Mouse (Mus musculus) heart, postnatal 0 days (tissue): ENCODE results near the gene Phc2. TPM values are rescaled to one million over a fixed set of nuclear protein-coding genes. Genes with fewer than 3 reads are reported as not detected.

Experiments used
- ATAC-seq: fragments of 200-750 bp; cut with Nextera tagmentation; 2 replicates; pipeline ENCODE4 v1.8.0; 2017; ENCODE audit warnings: low read depth, moderate number of reproducible peaks, moderate library complexity; ENCODE audit not compliant: insufficient read depth
- DNase-seq: peaks from one replicate; pipeline ENCODE4 v3.0.0-alpha.2; 2016; ENCODE audit warnings: low spot score
- H3K27ac ChIP-seq: fragments of 300-500 bp; sonication (generic); 2 replicates; pipeline ENCODE4 v1.5.1; 2014; ENCODE audit warnings: low read depth, mild to moderate bottlenecking
- H3K27me3 ChIP-seq: fragments of 300-500 bp; sonication (generic); 2 replicates; pipeline ENCODE4 v1.6.1; 2014; ENCODE audit warnings: low read length, mixed read lengths; ENCODE audit not compliant: control insufficient read depth, insufficient read depth
- H3K36me3 ChIP-seq: fragments of 300-500 bp; sonication (generic); replicated peaks from 2 replicates; pipeline ENCODE4 v1.6.1; 2014; ENCODE audit warnings: low read length, mixed read lengths; ENCODE audit not compliant: control insufficient read depth, insufficient read depth
- H3K4me1 ChIP-seq: fragments of 300-500 bp; sonication (generic); 2 replicates; pipeline ENCODE4 v1.6.1; 2014; ENCODE audit warnings: antibody characterized with exemption; ENCODE audit not compliant: control insufficient read depth, insufficient read depth
- H3K4me2 ChIP-seq: fragments of 300-500 bp; sonication (generic); 2 replicates; pipeline ENCODE4 v1.6.1; 2014; ENCODE audit warnings: low read depth, mild to moderate bottlenecking, low read length, moderate library complexity
- H3K4me3 ChIP-seq: fragments of 300-500 bp; sonication (generic); 2 replicates; pipeline ENCODE4 v1.5.1; 2014; ENCODE audit warnings: low read depth, low read length
- H3K9ac ChIP-seq: fragments of 300-500 bp; sonication (generic); replicated peaks from 2 replicates; pipeline ENCODE4 v1.6.1; 2014; ENCODE audit warnings: low read depth, low read length, mixed read lengths
- H3K9me3 ChIP-seq: fragments of 300-500 bp; sonication (generic); replicated peaks from 2 replicates; pipeline ENCODE4 v1.6.1; 2016; ENCODE audit warnings: low read length; ENCODE audit not compliant: control insufficient read depth
- CTCF ChIP-seq: IDR thresholded peaks from 2 replicates; pipeline ENCODE4 v1.5.1; 2016; ENCODE audit warnings: antibody characterized with exemption, control low read depth, low read depth
- EP300 ChIP-seq: IDR thresholded peaks from 2 replicates; pipeline ENCODE4 v1.6.1; 2016; ENCODE audit warnings: antibody characterized with exemption, low read depth
- WGBS: fragments of 180-500 bp; shearing (Covaris S2); extraction: QIAGEN DNeasy Blood & Tissue Kit; methylation state at CpG from one replicate; pipeline ENCODE4 v1.1.7; 2014; 5-methylcytosine and 5-hydroxymethylcytosine counted together
- polyA plus RNA-seq: library from polyadenylated mRNA; unstranded; fragments of >200 nt; fragmentation: Nextera tagmentation; extraction: Ambion mirVana; gene quantifications from 2 replicates; pipeline ENCODE4 v1.2.1, GENCODE M21; 2015
- total RNA-seq: library from RNA; depleted of rRNA; stranded (reverse); fragments of >200 nt; gene quantifications from 2 replicates; pipeline ENCODE4 v1.2.3, GENCODE M21; 2014; ENCODE audit warnings: low replicate concordance

Phc2 gene
- total and polyA plus RNA-seq, 2 experiments from 2014 or later = 22.0 to 47.7 TPM

- Histone ChIP-seq H3K4me3 (peak overlapping the region; percentile 92), H3K27me3 (no peaks in the 10 kb centered on the region), H3K4me1 (peaks cover 56% of the 10 kb centered on the region), H3K4me2 (peak overlapping the region; percentile 76), H3K9me3 (no peaks in the 10 kb centered on the region), H3K36me3 (0 out of 2 replicates have a peak, but pooled peaks cover 8% of the 10 kb centered on the region), H3K9ac (no peak overlapping the region), H3K27ac (peak overlapping the region; percentile 97)
- DNase-seq = no peak
- 33% methylated on average over 6 of the region's 6 CpGs for WGBS
- no peak for ATAC-seq
- TF ChIP-seq CTCF = no peak
- no peak for TF ChIP-seq EP300
These were observed 75.8 kb downstream of the Phc2 start for GRCm38 (mm10) chr4:128730271-128730670.

DNA sequence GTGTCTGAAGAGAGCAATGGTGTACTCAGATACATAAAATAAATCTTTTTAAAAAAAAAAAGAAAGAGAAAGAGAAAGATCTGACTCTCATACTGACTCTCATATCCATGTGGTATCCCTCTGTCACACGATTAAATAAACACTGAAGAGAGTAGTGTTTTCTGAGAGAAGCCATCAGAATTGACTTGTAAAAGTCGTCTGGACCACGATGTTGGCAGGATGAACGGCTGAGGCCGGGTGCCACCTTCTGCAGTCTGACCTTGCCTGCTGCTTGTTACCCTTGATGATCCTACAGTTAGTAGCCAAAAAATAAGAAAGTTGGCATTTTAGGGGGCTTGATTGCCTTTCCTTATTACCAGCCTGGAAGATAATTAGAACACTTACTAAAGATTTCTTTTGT lies 78.3 kb downstream of the Phc2 start:
- ATAC-seq = no peak

DNA sequence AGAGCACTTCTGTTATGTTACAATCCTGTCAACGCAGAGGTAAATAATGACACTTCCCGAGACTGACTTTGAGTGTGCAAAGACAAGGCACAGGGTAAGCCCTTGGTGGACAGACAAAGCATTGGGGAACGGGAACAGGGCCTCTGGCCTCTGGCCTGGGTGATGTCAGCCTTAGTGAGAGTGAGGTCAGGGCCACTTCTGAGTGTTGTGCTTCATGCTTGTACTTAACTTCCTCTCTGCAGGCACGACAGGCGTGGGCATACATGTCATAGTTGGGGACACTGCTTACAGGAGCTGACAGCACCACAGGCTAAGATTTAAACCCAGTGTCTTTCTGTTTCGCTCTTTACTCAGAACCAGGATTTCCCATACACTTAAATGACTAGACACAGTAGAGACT lies 79.0 kb downstream of the Phc2 start:
- 17% methylated on average over 6 of the region's 6 CpGs for WGBS
- no peak overlapping the region for H3K9ac ChIP-seq
- TF ChIP-seq EP300 (no peak), CTCF (no peak)
- H3K4me2 ChIP-seq = 0 out of 2 replicates have a peak overlapping the region, but pooled peaks have one; percentile 39
- no peak overlapping the region for H3K4me3 ChIP-seq
- H3K36me3 ChIP-seq = 0 out of 2 replicates have a peak, but pooled peaks cover 8% of the 10 kb centered on the region
- peak; percentile 10; the same call in 1 of the 2 replicates for ATAC-seq
- peak overlapping the region; percentile 92 for H3K27ac ChIP-seq
- DNase-seq = no peak
- no peaks in the 10 kb centered on the region for H3K9me3 ChIP-seq
- no peaks in the 10 kb centered on the region for H3K27me3 ChIP-seq
- H3K4me1 ChIP-seq = peaks cover 81% of the 10 kb centered on the region

More for the DNA sequence above, 78.3 kb downstream of the Phc2 start:
- Histone ChIP-seq H3K27ac (peak overlapping the region; percentile 92), H3K27me3 (no peaks in the 10 kb centered on the region), H3K9me3 (no peaks in the 10 kb centered on the region), H3K9ac (no peak overlapping the region), H3K36me3 (0 out of 2 replicates have a peak, but pooled peaks cover 8% of the 10 kb centered on the region), H3K4me2 (no peak overlapping the region), H3K4me1 (peaks cover 79% of the 10 kb centered on the region), H3K4me3 (no peak overlapping the region)
- 18% methylated on average over 5 of the region's 5 CpGs for WGBS
- TF ChIP-seq EP300 (no peak), CTCF (no peak)
- no peak for DNase-seq

GRCm38 (mm10) chr4:128734217-128734616 lies 79.7 kb downstream of the Phc2 start:
- H3K9me3 ChIP-seq = no peaks in the 10 kb centered on the region
- 0 out of 2 replicates have a peak, but pooled peaks cover 8% of the 10 kb centered on the region for H3K36me3 ChIP-seq
- DNase-seq (peak; percentile 89), ATAC-seq (peak; percentile 86)
- H3K4me2 ChIP-seq = peak overlapping the region; percentile 39
- H3K27ac ChIP-seq = peak overlapping the region; percentile 92
- peak overlapping the region; percentile 5; the same call in 1 of the 2 replicates for H3K4me3 ChIP-seq
- H3K4me1 ChIP-seq = peaks cover 75% of the 10 kb centered on the region
- no peaks in the 10 kb centered on the region for H3K27me3 ChIP-seq
- H3K9ac ChIP-seq = 0 out of 2 replicates have a peak overlapping the region, but pooled peaks have one; percentile 11
- TF ChIP-seq CTCF (no peak), EP300 (peak; percentile 91)
- WGBS = 4% methylated on average over 5 of the region's 5 CpGs

GRCm38 (mm10) chr4:128734721-128735671 lies 80.5 kb downstream of the Phc2 start:
- peak overlapping the region; percentile 11; the same call in 1 of the 2 replicates for H3K9ac ChIP-seq
- ATAC-seq (peak; percentile 2; the same call in 1 of the 2 replicates), DNase-seq (no peak)
- peak overlapping the region; percentile 92 for H3K27ac ChIP-seq
- TF ChIP-seq CTCF = no peak
- TF ChIP-seq EP300 = no peak
- peak overlapping the region; percentile 39 for H3K4me2 ChIP-seq
- H3K27me3 ChIP-seq = no peaks in the 10 kb centered on the region
- WGBS = 57% methylated on average over 18 of the region's 18 CpGs
- peak overlapping the region; percentile 5; the same call in 1 of the 2 replicates for H3K4me3 ChIP-seq
- H3K9me3 ChIP-seq = no peaks in the 10 kb centered on the region
- H3K4me1 ChIP-seq = peaks cover 67% of the 10 kb centered on the region
- 0 out of 2 replicates have a peak, but pooled peaks cover 8% of the 10 kb centered on the region for H3K36me3 ChIP-seq
